Mouse (Mus musculus) cerebellum, adult 11-12 months (tissue): ENCODE measurements around the gene 1600014C23Rik.

Experiments used
- DNase-seq: peaks from one replicate; pipeline ENCODE4 v3.0.0; 2022

Gene 1600014C23Rik

GRCm38 (mm10) chr17:45733735-45734301 lies at the start of gene 1600014C23Rik:
Gene 1600014C23Rik, minus strand, starts transcription at chr17:45733844.
- peak; percentile 80 for DNase-seq

GRCm38 (mm10) chr17:45778446-45778845 lies 44.8 kb upstream of the 1600014C23Rik start:
- no peak for DNase-seq

- no peak for DNase-seq
Measured at GRCm38 (mm10) chr17:45777431-45777830, 43.8 kb upstream of the 1600014C23Rik start.

GRCm38 (mm10) chr17:45776185-45776584 lies 42.5 kb upstream of the 1600014C23Rik start:
- DNase-seq, result no peak

- DNase-seq, result no peak
Measured at GRCm38 (mm10) chr17:45775468-45775867, 41.8 kb upstream of the 1600014C23Rik start.

- no peak for DNase-seq
Measured at GRCm38 (mm10) chr17:45772566-45772965, 38.9 kb upstream of the 1600014C23Rik start.

GRCm38 (mm10) chr17:45772096-45772495 lies 38.5 kb upstream of the 1600014C23Rik start:
- DNase-seq, result peak; percentile 63

- DNase-seq, result no peak
Measured at GRCm38 (mm10) chr17:45770441-45770840, 36.8 kb upstream of the 1600014C23Rik start.

GRCm38 (mm10) chr17:45769821-45770220 lies 36.2 kb upstream of the 1600014C23Rik start:
- peak; percentile 29 for DNase-seq

- DNase-seq, result no peak
Measured at GRCm38 (mm10) chr17:45767536-45768146, 34.0 kb upstream of the 1600014C23Rik start.

GRCm38 (mm10) chr17:45766735-45767535 lies 33.3 kb upstream of the 1600014C23Rik start:
- peak; percentile 66 for DNase-seq

GRCm38 (mm10) chr17:45765914-45766313 lies 32.3 kb upstream of the 1600014C23Rik start:
- no peak for DNase-seq

- no peak for DNase-seq
Measured at GRCm38 (mm10) chr17:45763188-45763587, 29.5 kb upstream of the 1600014C23Rik start.

- no peak for DNase-seq
Measured at GRCm38 (mm10) chr17:45761902-45762301, 28.3 kb upstream of the 1600014C23Rik start.

- DNase-seq, result no peak
Measured at GRCm38 (mm10) chr17:45760965-45761645, 27.5 kb upstream of the 1600014C23Rik start.

- DNase-seq, result peak; percentile 68
Measured at GRCm38 (mm10) chr17:45759751-45760150, 26.1 kb upstream of the 1600014C23Rik start.

- DNase-seq, result no peak
Measured at GRCm38 (mm10) chr17:45758808-45759207, 25.2 kb upstream of the 1600014C23Rik start.

- no peak for DNase-seq
Measured at GRCm38 (mm10) chr17:45757932-45758331, 24.3 kb upstream of the 1600014C23Rik start.

- DNase-seq, result no peak
Measured at GRCm38 (mm10) chr17:45756831-45757230, 23.2 kb upstream of the 1600014C23Rik start.

- DNase-seq, result no peak
Measured at GRCm38 (mm10) chr17:45756391-45756790, 22.7 kb upstream of the 1600014C23Rik start.

- DNase-seq, result peak; percentile 53
Measured at GRCm38 (mm10) chr17:45754186-45754862, 20.7 kb upstream of the 1600014C23Rik start.

GRCm38 (mm10) chr17:45752678-45753077 lies 19.0 kb upstream of the 1600014C23Rik start:
- DNase-seq, result no peak

GRCm38 (mm10) chr17:45752053-45752452 lies 18.4 kb upstream of the 1600014C23Rik start:
- no peak for DNase-seq
